Mouse (Mus musculus) limb, embryonic 14.5 days (tissue): ENCODE measurements around the gene Hist1h2bg. TPM values are rescaled to one million over a fixed set of nuclear protein-coding genes. Genes with fewer than 3 reads are reported as not detected.
"Not testable (repeated sequence)": the region's sequence is repeated elsewhere in the genome, so short reads cannot be mapped to it uniquely, and the experiment has no call there.

Experiments used
- ATAC-seq: fragments of 200-750 bp; cut with Nextera tagmentation; 2 replicates; pipeline ENCODE4 v1.8.0; 2017; ENCODE audit warnings: low read depth, moderate number of reproducible peaks, moderate TSS enrichment; ENCODE audit not compliant: low FRiP score
- DNase-seq: peaks from one replicate; pipeline ENCODE4 v3.0.0-alpha.2; 2015; ENCODE audit warnings: low spot score
- H3K27ac ChIP-seq: fragments of 300-500 bp; sonication (generic); replicated peaks from 2 replicates; pipeline ENCODE4 v1.5.1; 2014; ENCODE audit warnings: low read depth, mild to moderate bottlenecking, low read length, moderate library complexity, mixed read lengths
- H3K27me3 ChIP-seq: fragments of 300-500 bp; sonication (generic); 2 replicates; pipeline ENCODE4 v1.6.1; 2014; ENCODE audit warnings: low read length, mixed read lengths; ENCODE audit not compliant: control insufficient read depth, insufficient read depth
- H3K36me3 ChIP-seq: fragments of 300-500 bp; sonication (generic); 2 replicates; pipeline ENCODE4 v1.6.1; 2014; ENCODE audit warnings: mild to moderate bottlenecking, low read length, moderate library complexity, mixed read lengths; ENCODE audit not compliant: control insufficient read depth, insufficient read depth
- H3K4me1 ChIP-seq: fragments of 300-500 bp; sonication (generic); 2 replicates; pipeline ENCODE4 v1.6.1; 2014; ENCODE audit warnings: antibody characterized with exemption, low read length, mixed read lengths; ENCODE audit not compliant: control insufficient read depth, insufficient read depth
- H3K4me2 ChIP-seq: fragments of 300-500 bp; sonication (generic); replicated peaks from 2 replicates; pipeline ENCODE4 v1.6.1; 2014; ENCODE audit warnings: low read depth, mild to moderate bottlenecking, low read length, moderate library complexity; ENCODE audit not compliant: severe bottlenecking
- H3K4me3 ChIP-seq: fragments of 300-500 bp; sonication (generic); replicated peaks from 2 replicates; pipeline ENCODE4 v1.5.1; 2014; ENCODE audit warnings: low read length
- H3K9ac ChIP-seq: fragments of 300-500 bp; sonication (generic); 2 replicates; pipeline ENCODE4 v1.6.1; 2014; ENCODE audit warnings: mild to moderate bottlenecking, low read depth, low read length, moderate library complexity; ENCODE audit not compliant: severe bottlenecking
- H3K9me3 ChIP-seq: fragments of 300-500 bp; sonication (generic); 2 replicates; pipeline ENCODE4 v1.6.1; 2016; ENCODE audit warnings: low read length; ENCODE audit not compliant: control insufficient read depth
- POLR2A ChIP-seq: fragments of 200-500 bp; IDR thresholded peaks from 2 replicates; pipeline ENCODE4 v1.8.0; 2012; ENCODE audit warnings: inconsistent platforms, mild to moderate bottlenecking, moderate library complexity, borderline replicate concordance; ENCODE audit not compliant: insufficient read depth, insufficient read length; ENCODE audit errors: extremely low read depth
- WGBS: fragments of 180-500 bp; shearing (Covaris S2); extraction: QIAGEN DNeasy Blood & Tissue Kit; methylation state at CpG from one replicate; pipeline ENCODE4 v1.1.7; 2014; 5-methylcytosine and 5-hydroxymethylcytosine counted together
- polyA plus RNA-seq, 2 experiments: library from polyadenylated mRNA; depleted of rRNA in 1 of 2; stranded (reverse) in 1 of 2; unstranded in 1 of 2; fragments of >200 nt; fragmentation: Nextera tagmentation in 1 of 2; extraction: Ambion mirVana in 1 of 2; gene quantifications; 2 replicates each; pipeline versions ENCODE4 v1.2.1 to v1.2.3; 2012 to 2014

Gene Hist1h2bg
- polyA plus RNA-seq, 2 experiments = 6.9 to 38.9 TPM

DNA sequence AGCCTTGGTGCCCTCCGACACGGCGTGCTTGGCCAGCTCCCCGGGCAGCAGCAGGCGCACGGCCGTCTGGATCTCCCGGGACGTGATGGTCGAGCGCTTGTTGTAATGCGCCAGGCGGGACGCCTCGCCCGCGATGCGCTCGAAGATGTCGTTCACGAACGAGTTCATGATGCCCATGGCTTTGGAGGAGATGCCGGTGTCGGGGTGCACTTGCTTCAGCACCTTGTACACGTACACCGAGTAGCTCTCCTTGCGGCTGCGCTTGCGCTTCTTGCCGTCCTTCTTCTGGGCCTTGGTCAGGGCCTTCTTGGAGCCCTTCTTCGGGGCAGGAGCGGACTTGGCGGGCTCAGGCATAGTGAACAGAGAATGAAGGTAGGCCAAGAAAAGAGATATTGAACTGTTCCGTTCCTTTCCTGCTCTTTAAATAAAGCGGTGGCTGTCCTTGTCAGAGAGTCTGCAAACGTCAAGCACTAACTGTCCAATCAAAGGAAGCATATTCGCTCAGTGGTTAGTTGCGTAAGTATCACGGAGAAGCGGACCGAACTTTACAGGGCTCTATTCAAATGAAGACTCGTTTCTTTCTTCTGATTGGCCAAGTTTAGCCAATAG lies 28.1 kb upstream of the Hist1h2bg start, which contains the start of gene Hist1h2bh:
Hist1h2bh (minus strand) TSS at position 394 of the 609 bp plus-strand sequence.
- H3K4me3 ChIP-seq = peak within 1 kb of the TSS; percentile 41
- H3K4me1 ChIP-seq, H3K27me3 ChIP-seq, H3K9me3 ChIP-seq, H3K36me3 ChIP-seq: not testable (repeated sequence)
- peak within 1 kb of the TSS; percentile 58 for H3K9ac ChIP-seq
- DNase-seq = peak; percentile 96
- under 1% methylated on average over 21 of the region's 42 CpGs for WGBS
- H3K4me2 ChIP-seq = peak within 1 kb of the TSS; percentile 83
- H3K27ac ChIP-seq = peak within 1 kb of the TSS; percentile 97
- peak; percentile 61; the same call in 1 of the 2 replicates for TF ChIP-seq POLR2A
- peak; percentile 92 for ATAC-seq

DNA sequence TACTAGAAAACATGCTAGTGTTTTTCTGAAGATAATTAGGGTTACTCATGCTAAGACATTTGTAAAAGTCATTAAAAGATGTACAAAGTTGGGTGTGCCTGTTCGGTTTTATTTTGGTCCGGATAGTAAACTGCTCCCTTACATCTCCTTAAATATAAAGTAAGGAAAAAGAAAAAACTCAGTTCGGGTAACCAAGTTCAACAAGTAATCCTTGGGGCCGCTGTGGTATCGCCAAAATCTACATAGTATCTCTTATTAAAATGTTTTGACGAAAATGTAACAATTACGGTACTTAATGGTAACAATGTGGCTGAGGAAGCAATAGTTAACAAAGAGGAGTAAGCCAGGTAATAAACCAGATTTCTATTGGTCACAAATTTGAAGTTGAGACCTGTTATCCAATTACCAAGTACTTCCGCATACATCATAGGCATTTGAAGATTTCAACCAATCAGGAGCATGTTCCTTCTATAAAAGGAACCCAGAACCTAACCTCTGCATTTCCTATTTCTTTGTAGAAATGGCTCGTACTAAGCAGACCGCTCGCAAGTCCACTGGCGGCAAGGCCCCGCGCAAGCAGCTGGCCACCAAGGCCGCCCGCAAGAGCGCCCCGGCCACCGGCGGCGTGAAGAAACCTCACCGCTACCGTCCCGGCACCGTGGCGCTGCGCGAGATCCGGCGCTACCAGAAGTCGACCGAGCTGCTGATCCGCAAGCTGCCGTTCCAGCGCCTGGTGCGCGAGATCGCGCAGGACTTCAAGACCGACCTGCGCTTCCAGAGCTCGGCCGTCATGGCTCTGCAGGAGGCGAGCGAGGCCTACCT lies 27.0 kb upstream of the Hist1h2bg start, which contains the start of gene Hist1h3f:
Hist1h3f (plus strand) TSS at position 88 of the 822 bp plus-strand sequence.
- TF ChIP-seq POLR2A = peak; percentile 94; the same call in 1 of the 2 replicates

DNA sequence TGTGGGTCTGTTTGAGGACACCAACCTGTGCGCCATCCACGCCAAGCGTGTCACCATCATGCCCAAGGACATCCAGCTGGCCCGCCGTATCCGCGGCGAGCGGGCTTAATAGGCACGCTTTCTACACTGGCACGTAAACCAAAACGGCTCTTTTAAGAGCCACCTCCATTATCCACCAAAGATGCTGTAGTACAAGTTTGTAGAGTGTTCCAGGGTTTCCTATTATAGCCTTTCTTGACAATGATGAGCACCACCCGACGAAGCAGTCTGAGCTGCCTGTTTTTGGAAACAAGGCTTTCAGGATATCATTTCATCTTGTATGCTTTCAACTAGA lies 26.4 kb upstream of the Hist1h2bg start:
- H3K36me3 ChIP-seq, DNase-seq, H3K4me1 ChIP-seq, H3K27ac ChIP-seq, H3K27me3 ChIP-seq, H3K9me3 ChIP-seq, ATAC-seq: not testable (repeated sequence)
- H3K4me2 ChIP-seq = peak overlapping the region; percentile 36; the same call in 1 of the 2 replicates
- under 1% methylated on average over 8 of the region's 14 CpGs for WGBS
- H3K9ac ChIP-seq = peak overlapping the region; percentile 61; the same call in 1 of the 2 replicates
- H3K4me3 ChIP-seq = peak overlapping the region; percentile 41

More for the DNA sequence above, 27.0 kb upstream of the Hist1h2bg start, which contains the start of gene Hist1h3f:
- Histone ChIP-seq H3K4me3 (peak within 1 kb of the TSS; percentile 41), H3K9ac (peak within 1 kb of the TSS; percentile 61), H3K27ac (peak within 1 kb of the TSS; percentile 97), H3K4me2 (peak within 1 kb of the TSS; percentile 83), H3K27me3 (no peaks in the 10 kb centered on the region), H3K9me3 (no peaks in the 10 kb centered on the region), H3K36me3 (no peaks in the 10 kb centered on the region), H3K4me1 (no peaks in the 10 kb centered on the region)
- DNase-seq (peak; percentile 99), ATAC-seq (peak; percentile 92)
- WGBS = under 1% methylated on average over 22 of the region's 45 CpGs

DNA sequence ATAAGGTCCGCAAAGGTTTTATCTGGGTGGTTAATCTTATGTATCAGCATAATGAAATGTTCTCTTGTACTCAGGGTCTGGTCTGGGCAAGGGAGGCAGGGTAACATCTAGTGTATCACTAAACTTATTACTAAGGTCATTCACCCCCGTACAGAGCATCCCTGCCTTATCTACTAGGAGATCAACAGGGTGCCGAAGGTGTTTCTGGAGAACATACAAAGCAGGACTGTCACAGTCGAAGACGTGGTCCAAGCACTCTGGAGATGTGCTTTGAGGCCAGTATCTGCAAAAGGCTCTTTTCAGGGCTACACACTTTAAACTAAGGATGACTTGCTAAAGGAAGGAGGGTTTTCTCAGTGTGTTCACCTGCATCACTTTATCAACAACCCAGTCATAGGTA lies 24.5 kb upstream of the Hist1h2bg start:
- Histone ChIP-seq H3K4me2 (no peak overlapping the region), H3K9ac (no peak overlapping the region), H3K27ac (no peak overlapping the region), H3K36me3 (no peaks in the 10 kb centered on the region), H3K4me3 (no peak overlapping the region), H3K9me3 (no peaks in the 10 kb centered on the region), H3K27me3 (no peaks in the 10 kb centered on the region), H3K4me1 (no peaks in the 10 kb centered on the region)
- 81% methylated on average over 5 of the region's 5 CpGs for WGBS
- DNase-seq (no peak), ATAC-seq (no peak)
- TF ChIP-seq POLR2A = no peak

DNA sequence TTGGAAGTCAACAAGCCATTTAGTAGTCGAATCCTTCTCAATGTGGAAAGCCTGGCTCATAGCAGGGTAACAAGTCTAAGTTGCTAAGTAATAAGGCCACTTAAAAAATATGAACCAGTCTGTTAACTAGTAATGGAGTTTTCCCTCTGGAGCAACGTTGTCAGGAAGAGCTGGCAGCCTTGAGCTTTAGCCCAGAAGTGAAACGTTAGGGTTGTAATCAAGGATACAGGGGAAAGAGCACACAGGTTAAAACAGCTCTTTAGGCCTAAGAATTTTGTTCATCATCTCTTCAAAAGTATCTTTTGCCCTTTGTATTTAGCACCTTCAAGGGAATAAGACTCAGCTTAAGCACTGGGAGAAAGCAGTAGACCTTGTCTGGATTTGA lies 20.4 kb upstream of the Hist1h2bg start:
- DNase-seq (no peak), ATAC-seq (no peak)
- Histone ChIP-seq H3K27me3 (no peaks in the 10 kb centered on the region), H3K9me3 (no peaks in the 10 kb centered on the region), H3K4me2 (peak overlapping the region; percentile 46), H3K4me3 (peak overlapping the region; percentile 36), H3K27ac (peak overlapping the region; percentile 69), H3K36me3 (no peaks in the 10 kb centered on the region), H3K9ac (peak overlapping the region; percentile 48), H3K4me1 (peaks cover 13% of the 10 kb centered on the region)
- WGBS = 1% methylated on average over 3 of the region's 3 CpGs
- TF ChIP-seq POLR2A = no peak
